Mouse (Mus musculus) CH12.LX (cell line): Measurements from ENCODE around the gene Exoc6b. TPM values are rescaled to one million over a fixed set of nuclear protein-coding genes. Genes with fewer than 3 reads are reported as not detected.

Experiments
- DNase-seq: peaks from one replicate; pipeline ENCODE4 v3.0.0-alpha.2; 2013; ENCODE audit errors: extremely low read depth
- H3K27ac ChIP-seq: 2 replicates; pipeline ENCODE4 v1.5.1; 2012; ENCODE audit warnings: low read depth, mild to moderate bottlenecking, control low read depth, moderate library complexity; ENCODE audit not compliant: insufficient read depth
- H3K27me3 ChIP-seq: replicated peaks from 2 replicates; pipeline ENCODE3; 2012; ENCODE audit warnings: inconsistent platforms
- H3K36me3 ChIP-seq, 2 experiments: replicated peaks in 1 of 2; 2 replicates each; pipeline versions ENCODE3 to v1.6.1; 2012; ENCODE audit warnings: inconsistent platforms in 1 of 2, low read length in 1 of 2, mild to moderate bottlenecking in 1 of 2, mixed read lengths in 1 of 2, moderate library complexity in 1 of 2; ENCODE audit not compliant: control insufficient read depth in 1 of 2, insufficient read depth in 1 of 2
- H3K4me1 ChIP-seq, 2 experiments: 2 replicates each; pipeline ENCODE4 v1.6.1; 2012; ENCODE audit warnings: inconsistent platforms in 1 of 2, moderate library complexity in 1 of 2; ENCODE audit not compliant: insufficient read depth in 2 of 2, control insufficient read depth in 1 of 2
- H3K4me2 ChIP-seq: 2 replicates; pipeline ENCODE4 v1.6.1; 2012; ENCODE audit warnings: low read depth, mild to moderate bottlenecking, control low read depth; ENCODE audit not compliant: poor library complexity, insufficient read depth, severe bottlenecking
- H3K4me3 ChIP-seq, 3 experiments: fragments of 150-350 bp in 1 of 3; sonication (generic) in 1 of 3; replicated peaks in 1 of 3; 2 replicates each; pipeline versions ENCODE3 to v1.5.1; 2011 to 2012; ENCODE audit warnings: low read depth in 2 of 3, low read length in 2 of 3, mild to moderate bottlenecking in 2 of 3, moderate library complexity in 2 of 3, control low read depth in 1 of 3, improper control_type of control experiment in 1 of 3, inconsistent platforms in 1 of 3, mixed read lengths in 1 of 3; ENCODE audit not compliant: poor library complexity in 1 of 3
- H3K79me2 ChIP-seq: replicated peaks from 2 replicates; pipeline ENCODE4 v1.6.1; 2012; ENCODE audit warnings: mild to moderate bottlenecking, moderate library complexity; ENCODE audit not compliant: control insufficient read depth, poor library complexity, insufficient read depth, severe bottlenecking; ENCODE audit errors: extremely low read depth
- H3K9ac ChIP-seq: 2 replicates; pipeline ENCODE4 v1.6.1; 2012; ENCODE audit warnings: low read depth, mild to moderate bottlenecking, control low read depth, moderate library complexity; ENCODE audit not compliant: insufficient read depth
- H3K9me3 ChIP-seq: replicated peaks from 2 replicates; pipeline ENCODE3; 2012; ENCODE audit warnings: low read length, inconsistent platforms, mixed read lengths
- BHLHE40 ChIP-seq: IDR thresholded peaks from 2 replicates; pipeline ENCODE4 v1.6.1; 2011; ENCODE audit warnings: mild to moderate bottlenecking, low read depth, low read length, improper control_type of control experiment
- CHD2 ChIP-seq: IDR thresholded peaks from 2 replicates; pipeline ENCODE4 v1.6.1; 2011; ENCODE audit warnings: low read length, improper control_type of control experiment
- EP300 ChIP-seq: IDR thresholded peaks from 2 replicates; pipeline ENCODE4 v1.6.1; 2011; ENCODE audit warnings: low read length, improper control_type of control experiment
- ETS1 ChIP-seq: conservative IDR thresholded peaks from 2 replicates; pipeline ENCODE4 v1.6.1; 2012; ENCODE audit warnings: low read depth, mild to moderate bottlenecking, inconsistent platforms, low read length, improper control_type of control experiment, moderate library complexity
- IRF4 ChIP-seq: IDR thresholded peaks from 2 replicates; pipeline ENCODE4 v1.6.1; 2014; ENCODE audit warnings: low read depth, mild to moderate bottlenecking, inconsistent platforms, low read length, improper control_type of control experiment
- JUND ChIP-seq: conservative IDR thresholded peaks from 2 replicates; pipeline ENCODE4 v1.6.1; 2011; ENCODE audit warnings: low read depth, low read length, improper control_type of control experiment
- KAT2A ChIP-seq: IDR thresholded peaks from 2 replicates; pipeline ENCODE4 v1.6.1; 2012; ENCODE audit warnings: low read length, improper control_type of control experiment, inconsistent platforms; ENCODE audit not compliant: insufficient replicate concordance
- MAFK ChIP-seq: IDR thresholded peaks from 2 replicates; pipeline ENCODE4 v1.6.1; 2011; ENCODE audit warnings: low read length, improper control_type of control experiment; ENCODE audit not compliant: insufficient replicate concordance
- MAZ ChIP-seq: IDR thresholded peaks from 2 replicates; pipeline ENCODE4 v1.6.1; 2012; ENCODE audit warnings: low read depth, mild to moderate bottlenecking, inconsistent platforms, low read length, improper control_type of control experiment, moderate library complexity
- MEF2A ChIP-seq: IDR thresholded peaks from 2 replicates; pipeline ENCODE4 v1.6.1; 2014; ENCODE audit warnings: low read depth, mild to moderate bottlenecking, inconsistent platforms, low read length, improper control_type of control experiment, borderline replicate concordance
- MYC ChIP-seq: IDR thresholded peaks from 2 replicates; pipeline ENCODE4 v1.6.1; 2011; ENCODE audit warnings: low read depth, mild to moderate bottlenecking, improper control_type of control experiment, low read length
- RCOR1 ChIP-seq: conservative IDR thresholded peaks from 2 replicates; pipeline ENCODE4 v1.6.1; 2012; ENCODE audit warnings: low read depth, mild to moderate bottlenecking, inconsistent platforms, low read length, improper control_type of control experiment
- SIN3A ChIP-seq: IDR thresholded peaks from 2 replicates; pipeline ENCODE4 v1.6.1; 2012; ENCODE audit warnings: low read length, improper control_type of control experiment, inconsistent platforms
- SMC3 ChIP-seq: IDR thresholded peaks from 2 replicates; pipeline ENCODE4 v1.6.1; 2011; ENCODE audit warnings: low read depth, low read length, improper control_type of control experiment
- TBP ChIP-seq: conservative IDR thresholded peaks from 2 replicates; pipeline ENCODE4 v1.6.1; 2011; ENCODE audit warnings: low read depth, low read length, improper control_type of control experiment
- TCF12 ChIP-seq: IDR thresholded peaks from 2 replicates; pipeline ENCODE4 v1.6.1; 2014; ENCODE audit warnings: low read depth, mild to moderate bottlenecking, inconsistent platforms, low read length, improper control_type of control experiment
- ZC3H11A ChIP-seq: IDR thresholded peaks from 2 replicates; pipeline ENCODE4 v1.6.1; 2012; ENCODE audit warnings: low read depth, mild to moderate bottlenecking, inconsistent platforms, low read length, improper control_type of control experiment
- ZMIZ1 ChIP-seq: IDR thresholded peaks from 2 replicates; pipeline ENCODE4 v1.6.1; 2012; ENCODE audit warnings: low read depth, mild to moderate bottlenecking, inconsistent platforms, low read length, improper control_type of control experiment
- dilution Hi-C: fragments of 300-500 bp; cut with MboI; formaldehyde crosslinking; loops from 2 replicates; pipeline ENCODE4 v1.14.3; 2020; ENCODE audit warnings: low sequenced_read_pairs; ENCODE audit not compliant: extremely low pct_unique_long_range_greater_than_20kb, extremely low pct_ligation_motif_present
- in situ Hi-C: fragments of 300-500 bp; cut with MboI; formaldehyde crosslinking; loops from 3 replicates; pipeline ENCODE4 v1.14.3; 2019; ENCODE audit warnings: low sequenced_read_pairs, low pct_ligation_motif_present, low pct_unique_long_range_greater_than_20kb, mixed read lengths
- polyA plus RNA-seq: library from polyadenylated mRNA; unstranded; fragments of >175 nt; gene quantifications from 2 replicates; pipeline ENCODE4 v1.2.1, GENCODE M21; 2012; ENCODE audit warnings: low read depth; ENCODE audit not compliant: insufficient read length
- total RNA-seq, 2 experiments: library from RNA; depleted of rRNA; stranded (reverse); fragments of 300-350 nt in 1 of 2; fragments of >200 nt in 1 of 2; gene quantifications; 2 replicates each; pipeline ENCODE4 v1.2.3; 2012 to 2014

Gene Exoc6b
- total and polyA plus RNA-seq, 3 experiments, result 1.7 to 5.2 (median 3.5) TPM

DNA sequence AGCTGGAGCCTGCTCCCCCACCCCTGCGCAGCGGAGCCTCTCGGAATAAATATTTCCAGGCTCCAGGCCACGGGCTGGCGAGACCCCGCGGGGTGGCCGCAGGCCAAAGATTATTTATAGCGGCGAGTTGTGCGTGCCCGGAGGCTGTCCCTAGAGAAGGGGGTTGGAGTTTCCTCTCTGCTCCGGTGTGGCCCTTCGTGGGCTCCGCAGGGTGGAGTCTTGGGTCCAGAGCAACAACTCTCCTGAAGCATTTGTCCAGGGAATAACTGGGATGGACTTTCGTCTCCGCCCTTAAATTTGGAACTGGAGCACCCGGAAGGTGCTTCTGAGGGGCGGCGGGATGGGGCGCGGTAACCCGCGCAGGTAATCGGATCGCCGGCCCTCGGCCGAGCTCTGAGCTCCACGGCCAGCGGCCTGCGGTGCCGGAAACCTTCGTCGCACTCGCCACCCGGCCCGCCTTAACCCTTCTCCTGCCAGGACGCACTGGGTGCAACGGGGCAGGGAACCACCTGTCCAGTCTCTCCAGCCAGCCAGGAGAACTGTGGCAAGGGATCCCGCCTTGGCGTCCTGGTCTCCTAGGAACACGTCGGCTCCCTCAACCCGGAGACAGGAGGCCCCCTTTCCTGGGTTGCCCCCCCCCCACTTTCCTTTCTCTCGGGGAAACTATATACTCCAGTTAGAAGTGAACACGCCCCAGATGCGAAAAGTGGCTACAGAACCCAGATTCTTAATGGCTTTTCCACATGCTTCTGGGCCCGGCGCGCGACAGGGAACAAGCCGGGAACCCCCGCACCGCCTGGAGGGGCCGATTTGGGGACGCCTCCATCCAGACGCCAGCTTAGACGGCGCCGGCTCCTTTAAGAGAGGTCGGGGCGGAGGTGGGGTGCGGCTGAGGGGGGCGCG, 484.3 kb downstream of the Exoc6b start:
- H3K4me1 ChIP-seq, result peaks cover 0 to 29% of the 10 kb centered on the region in 2 experiments; a peak in 3 of 4 replicates
- H3K4me3 ChIP-seq, result no peak overlapping the region
- dilution Hi-C loops (no loop called here), in situ Hi-C loops (loop anchor here (10.0 to 25.0 kb wide), 3 partner anchors 173 to 490 kb away; no protein-coding TSS in a partner anchor)
- no peaks in the 10 kb centered on the region for H3K36me3 ChIP-seq
- H3K4me2 ChIP-seq, result no peak overlapping the region
- H3K9ac ChIP-seq, result no peak overlapping the region
- peaks cover 82% of the 10 kb centered on the region for H3K27me3 ChIP-seq
- peaks cover 30% of the 10 kb centered on the region for H3K9me3 ChIP-seq
- no peak for TF ChIP-seq ZMIZ1
- no peak for TF ChIP-seq KAT2A
- no peak for TF ChIP-seq SMC3
- TF ChIP-seq TBP, result no peak
- no peak for TF ChIP-seq ETS1
- no peak for TF ChIP-seq BHLHE40
- no peak for TF ChIP-seq CHD2
- TF ChIP-seq MYC, result no peak
- TF ChIP-seq MAFK, result no peak
- TF ChIP-seq MEF2A, result no peak
- no peak for TF ChIP-seq ZC3H11A
- no peak for TF ChIP-seq SIN3A
- no peak for TF ChIP-seq TCF12
- TF ChIP-seq IRF4, result no peak
- TF ChIP-seq JUND, result no peak
- TF ChIP-seq RCOR1, result no peak
- no peak for TF ChIP-seq MAZ
- no peak for TF ChIP-seq EP300
- DNase-seq, result no peak
- H3K79me2 ChIP-seq, result no peaks in the 10 kb centered on the region
- H3K27ac ChIP-seq, result no peak overlapping the region
